Mouse (Mus musculus) right cerebral cortex, postnatal 25 days (tissue): Measurements from ENCODE around the gene Lats2.
"Not testable (repeated sequence)": the region's sequence is repeated elsewhere in the genome, so short reads cannot be mapped to it uniquely, and the experiment has no call there.

ENCODE experiments used
- DNase-seq: peaks from one replicate; pipeline ENCODE4 v3.0.0; 2022

The Lats2 gene

GRCm38 (mm10) chr14:57758237-57758636, at the start of gene Lats2:
Gene Lats2 (minus strand): TSS chr14:57758388.
- no peak for DNase-seq

GRCm38 (mm10) chr14:57803731-57804130, 45.5 kb upstream of the Lats2 start:
- no peak for DNase-seq

- peak; percentile 95 for DNase-seq
Observed at GRCm38 (mm10) chr14:57797991-57798931, 40.1 kb upstream of the Lats2 start, which contains the start of gene Sap18. Gene Sap18 (plus strand): TSS chr14:57798180.

GRCm38 (mm10) chr14:57797551-57797950, 39.4 kb upstream of the Lats2 start:
- peak; percentile 7 for DNase-seq

GRCm38 (mm10) chr14:57791171-57791570, 33.0 kb upstream of the Lats2 start:
- no peak for DNase-seq

GRCm38 (mm10) chr14:57789759-57790158, 31.6 kb upstream of the Lats2 start:
- DNase-seq, result no peak

- no peak for DNase-seq
Observed at GRCm38 (mm10) chr14:57789311-57789710, 31.1 kb upstream of the Lats2 start.

- DNase-seq, result no peak
Observed at GRCm38 (mm10) chr14:57787406-57787805, 29.2 kb upstream of the Lats2 start.

GRCm38 (mm10) chr14:57772157-57772815, 14.1 kb upstream of the Lats2 start:
- DNase-seq, result no peak

GRCm38 (mm10) chr14:57769102-57769501, 10.9 kb upstream of the Lats2 start:
- no peak for DNase-seq

- DNase-seq, result no peak
Observed at GRCm38 (mm10) chr14:57760447-57761412, 2.5 kb upstream of the Lats2 start.

- no peak for DNase-seq
Observed at GRCm38 (mm10) chr14:57756094-57756493, 2.1 kb downstream of the Lats2 start.

- no peak for DNase-seq
Observed at GRCm38 (mm10) chr14:57755661-57756060, 2.5 kb downstream of the Lats2 start.

GRCm38 (mm10) chr14:57753351-57753992, 4.7 kb downstream of the Lats2 start:
- no peak for DNase-seq

GRCm38 (mm10) chr14:57751006-57751405, 7.2 kb downstream of the Lats2 start:
- not testable (repeated sequence) for DNase-seq

GRCm38 (mm10) chr14:57749501-57749900, 8.7 kb downstream of the Lats2 start:
- no peak for DNase-seq

GRCm38 (mm10) chr14:57746001-57746771, 12.0 kb downstream of the Lats2 start, which contains the start of gene Gm49361:
Gene Gm49361 (minus strand): TSS chr14:57746103.
- peak; percentile 78 for DNase-seq

GRCm38 (mm10) chr14:57745291-57745969, 12.8 kb downstream of the Lats2 start:
- peak; percentile 31 for DNase-seq

GRCm38 (mm10) chr14:57744547-57744946, 13.6 kb downstream of the Lats2 start:
- DNase-seq, result no peak

- DNase-seq, result no peak
Observed at GRCm38 (mm10) chr14:57740651-57741050, 17.5 kb downstream of the Lats2 start.

- DNase-seq, result no peak
Observed at GRCm38 (mm10) chr14:57737089-57737488, 21.1 kb downstream of the Lats2 start.
